Mouse (Mus musculus) CD4-positive naive resting alpha-beta T cell, adult 76 days (primary cell): ENCODE data around the gene Ctnna2. TPM values are rescaled to one million over a fixed set of nuclear protein-coding genes. Genes with fewer than 3 reads are reported as not detected.

Source experiments
- total RNA-seq: library from RNA; stranded (reverse); gene quantifications from one replicate; pipeline ENCODE4 v1.2.4, GENCODE M21; 2023

Ctnna2 gene
- total RNA-seq = not detected

DNA sequence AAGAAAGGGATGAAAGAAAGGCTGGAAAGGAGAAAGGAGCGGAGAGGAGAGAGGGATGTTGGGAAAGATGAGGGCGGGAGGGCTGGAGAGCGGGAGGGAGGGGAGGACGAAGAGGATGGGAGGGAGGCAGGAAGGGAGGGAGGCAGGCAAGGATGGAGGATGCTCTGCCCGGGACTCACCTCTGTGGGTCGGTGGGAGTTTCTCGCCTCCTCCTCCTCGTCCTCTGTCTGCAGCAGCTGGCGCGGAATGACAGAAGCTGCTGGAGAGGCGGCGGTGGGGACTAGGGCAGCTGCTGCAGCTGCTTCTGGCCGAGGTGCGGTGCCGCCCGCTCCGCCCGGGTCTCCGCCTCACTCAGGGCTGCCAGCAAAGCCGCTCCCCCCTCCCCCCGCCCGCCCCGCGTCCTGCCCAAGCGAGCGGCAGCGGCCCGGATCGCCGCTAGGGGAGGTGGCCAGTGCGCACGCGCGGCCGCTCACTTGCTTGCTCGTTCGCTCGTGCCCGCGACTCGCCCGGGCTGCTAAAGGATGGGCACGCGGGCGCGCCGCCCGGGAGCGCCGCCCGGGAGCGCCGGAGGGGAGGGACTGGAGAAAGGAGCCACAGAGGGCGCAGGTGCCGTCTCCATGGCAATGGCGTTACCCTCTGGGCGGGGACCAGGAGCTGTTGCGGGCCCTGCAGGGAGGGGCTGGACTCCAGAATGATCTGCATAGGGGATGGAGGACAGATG is at the start of gene Ctnna2:
Gene Ctnna2, minus strand, starts transcription at position 459 of the 721 bp plus-strand sequence.

DNA sequence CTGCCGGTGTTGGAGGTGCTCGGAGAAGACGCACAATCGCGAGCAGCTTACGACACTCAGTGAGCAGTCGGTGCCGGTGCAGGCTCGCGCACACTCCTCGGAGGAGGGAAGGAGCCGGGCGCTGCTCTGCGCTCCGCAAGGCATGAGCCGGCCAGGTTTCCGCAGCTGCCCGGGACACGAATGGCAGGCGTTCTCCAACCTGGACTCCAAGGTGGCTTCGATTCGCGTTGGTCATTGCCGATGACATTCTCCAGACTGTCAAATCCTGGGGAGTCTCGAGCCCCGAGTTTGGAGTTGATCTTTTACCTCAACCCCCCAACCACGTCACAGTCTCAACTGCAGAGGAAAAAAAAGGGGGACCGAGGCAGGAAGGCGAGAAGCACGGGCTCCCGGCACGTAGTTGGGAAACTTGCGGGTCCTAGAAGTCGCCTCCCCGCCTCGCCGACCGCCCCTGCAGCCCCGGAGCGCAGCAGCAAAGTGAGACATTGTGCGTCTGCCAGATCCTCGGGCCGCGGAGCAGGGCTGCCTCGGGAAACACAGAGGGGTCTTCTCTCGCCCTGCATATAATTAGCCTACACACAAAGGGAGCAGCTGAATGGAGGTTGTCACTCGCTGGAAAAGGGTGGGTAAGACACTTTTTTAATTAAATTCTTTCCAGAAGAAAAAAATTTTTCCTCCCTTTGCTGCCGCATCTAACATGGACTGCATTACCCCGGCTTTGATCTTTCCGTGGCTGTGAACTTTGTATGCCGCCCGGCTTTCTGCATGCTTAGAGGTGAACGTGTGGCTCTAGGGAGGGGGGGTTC is 736.7 kb downstream of the Ctnna2 start, which contains the start of gene Lrrtm1:
Gene Lrrtm1, plus strand, starts transcription at position 89 of the 806 bp plus-strand sequence.

